Mouse (Mus musculus): ENCODE results near the gene Pde8a. TPM values are rescaled to one million over a fixed set of nuclear protein-coding genes. Genes with fewer than 3 reads are reported as not detected.
"Not testable (repeated sequence)": the region's sequence is repeated elsewhere in the genome, so short reads cannot be mapped to it uniquely, and the experiment has no call there.

Gene Pde8a
- total and polyA plus RNA-seq, 2 experiments from 2014 or later, result 1.1 to 2.7 TPM

DNA sequence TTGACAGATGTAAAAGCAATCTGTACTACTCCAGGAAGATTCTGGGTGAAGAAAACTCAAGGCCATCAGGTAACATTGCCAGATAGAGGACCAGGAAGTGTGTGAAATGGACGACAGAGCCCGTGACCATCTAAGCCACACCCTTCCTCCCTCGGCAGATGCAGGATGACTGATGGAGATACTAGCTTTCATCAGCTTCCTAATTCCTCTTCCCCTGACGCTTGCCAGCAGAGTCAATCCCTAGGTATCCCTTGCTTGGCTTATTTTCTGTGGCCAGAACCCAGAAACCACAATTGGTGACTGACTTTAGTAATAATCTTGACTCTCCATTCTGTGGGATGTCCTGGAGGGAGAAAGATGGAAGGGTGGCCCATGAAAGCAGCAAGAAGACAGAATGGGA lies 17.9 kb upstream of the Pde8a start:
- H3K27me3 ChIP-seq (ENCODE audit: insufficient read depth, low read length), result no peaks in the 10 kb centered on the region
- H3K9ac ChIP-seq, result no peak overlapping the region
- no peaks in the 10 kb centered on the region for H3K9me3 ChIP-seq (ENCODE audit: low read length)
- WGBS, result 75% methylated on average over 4 of the region's 4 CpGs
- no peaks in the 10 kb centered on the region for H3K36me3 ChIP-seq (ENCODE audit: insufficient read depth)
- TF ChIP-seq CTCF (IDR thresholded peaks at IDR 0.05; ENCODE audit: low read depth), result no peak
- H3K4me2 ChIP-seq (ENCODE audit: low read depth), result no peak overlapping the region
- no peak for ATAC-seq
- no peak overlapping the region for H3K27ac ChIP-seq (ENCODE audit: low read depth, low read length)
- H3K4me1 ChIP-seq (ENCODE audit: insufficient read depth), result no peaks in the 10 kb centered on the region
- DNase-seq, result no peak
- no peak overlapping the region for H3K4me3 ChIP-seq (ENCODE audit: low read depth, low read length)

DNA sequence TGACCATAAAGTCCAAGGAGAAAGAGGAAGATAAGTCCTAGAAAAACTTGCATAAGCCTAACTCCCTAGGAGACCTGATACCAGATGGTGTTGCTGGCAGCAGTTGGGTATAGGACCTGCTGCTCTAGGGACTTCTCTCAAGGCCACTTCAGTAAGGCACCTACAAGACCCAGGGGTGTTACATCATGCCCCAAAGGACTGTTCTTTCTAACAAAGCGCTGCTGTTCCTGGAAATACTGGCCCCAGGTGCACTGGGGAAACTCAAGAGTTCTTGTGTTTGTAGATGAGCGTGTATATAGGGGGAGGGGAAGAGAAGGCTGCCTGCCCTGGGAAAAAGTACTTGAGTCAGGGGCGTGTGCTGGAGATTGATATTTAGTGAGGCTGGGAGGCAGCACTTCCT lies 16.6 kb upstream of the Pde8a start:
- no peak for ATAC-seq
- WGBS, result 77% methylated on average over 3 of the region's 3 CpGs
- Histone ChIP-seq H3K36me3 (ENCODE audit: insufficient read depth) (no peaks in the 10 kb centered on the region), H3K4me3 (ENCODE audit: low read depth, low read length) (no peak overlapping the region), H3K27ac (ENCODE audit: low read depth, low read length) (no peak overlapping the region), H3K4me2 (ENCODE audit: low read depth) (no peak overlapping the region), H3K4me1 (ENCODE audit: insufficient read depth) (no peaks in the 10 kb centered on the region), H3K9me3 (ENCODE audit: low read length) (no peaks in the 10 kb centered on the region), H3K27me3 (ENCODE audit: insufficient read depth, low read length) (no peaks in the 10 kb centered on the region), H3K9ac (no peak overlapping the region)
- DNase-seq, result no peak
- TF ChIP-seq CTCF (IDR thresholded peaks at IDR 0.05; ENCODE audit: low read depth), result no peak

DNA sequence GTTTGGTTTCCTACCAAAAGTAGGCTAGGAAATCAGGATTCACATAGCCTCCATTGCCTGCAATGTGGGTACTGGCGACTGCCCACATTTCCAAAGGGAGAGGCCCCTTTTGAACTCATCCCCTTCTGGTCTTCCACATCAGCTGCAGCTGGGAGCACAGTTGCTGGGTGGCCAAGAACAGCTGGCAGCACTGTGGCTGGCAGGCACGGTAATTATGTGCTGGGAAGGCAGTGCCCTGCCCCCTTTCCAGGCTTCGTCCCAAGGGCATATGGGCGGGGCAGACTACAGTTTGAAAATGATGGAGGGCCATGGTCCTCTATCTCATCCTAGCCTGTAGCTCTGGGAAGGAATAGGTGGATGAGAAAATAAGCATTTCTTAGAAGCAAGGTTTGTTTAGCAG lies 14.9 kb upstream of the Pde8a start:
- Histone ChIP-seq H3K4me1 (ENCODE audit: insufficient read depth) (no peaks in the 10 kb centered on the region), H3K4me3 (ENCODE audit: low read depth, low read length) (no peak overlapping the region), H3K9ac (no peak overlapping the region), H3K36me3 (ENCODE audit: insufficient read depth) (no peaks in the 10 kb centered on the region), H3K4me2 (ENCODE audit: low read depth) (no peak overlapping the region), H3K27me3 (ENCODE audit: insufficient read depth, low read length) (no peaks in the 10 kb centered on the region), H3K9me3 (ENCODE audit: low read length) (no peaks in the 10 kb centered on the region), H3K27ac (ENCODE audit: low read depth, low read length) (no peak overlapping the region)
- TF ChIP-seq CTCF (IDR thresholded peaks at IDR 0.05; ENCODE audit: low read depth), result no peak
- ATAC-seq (no peak), DNase-seq (no peak)
- 44% methylated on average over 4 of the region's 4 CpGs for WGBS

DNA sequence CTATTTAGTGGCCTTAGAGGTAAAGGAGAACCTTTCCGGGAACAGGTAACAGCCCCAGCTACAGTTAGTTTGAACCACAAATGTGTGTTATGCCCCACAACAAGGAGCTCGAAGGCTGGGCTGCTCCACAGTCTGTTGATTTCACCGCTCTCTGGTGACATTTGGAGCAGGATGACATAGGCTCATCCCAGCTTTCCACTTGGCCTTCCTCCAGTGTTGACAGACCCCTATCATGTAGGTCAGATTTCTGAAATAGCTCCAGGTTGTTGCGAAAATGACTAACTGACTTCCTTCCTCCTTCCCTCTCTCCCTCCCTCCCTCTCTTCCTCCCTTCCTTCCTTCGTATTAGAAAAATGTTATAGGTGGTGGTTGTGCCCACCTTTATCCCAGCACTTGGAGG lies 14.3 kb upstream of the Pde8a start:
- no peaks in the 10 kb centered on the region for H3K36me3 ChIP-seq (ENCODE audit: insufficient read depth)
- no peaks in the 10 kb centered on the region for H3K27me3 ChIP-seq (ENCODE audit: insufficient read depth, low read length)
- H3K4me3 ChIP-seq (ENCODE audit: low read depth, low read length), result no peak overlapping the region
- H3K4me1 ChIP-seq (ENCODE audit: insufficient read depth), result no peaks in the 10 kb centered on the region
- DNase-seq (no peak), ATAC-seq (no peak)
- no peak for TF ChIP-seq CTCF (IDR thresholded peaks at IDR 0.05; ENCODE audit: low read depth)
- H3K9me3 ChIP-seq (ENCODE audit: low read length), result no peaks in the 10 kb centered on the region
- H3K27ac ChIP-seq (ENCODE audit: low read depth, low read length), result no peak overlapping the region
- H3K4me2 ChIP-seq (ENCODE audit: low read depth), result no peak overlapping the region
- H3K9ac ChIP-seq, result no peak overlapping the region
- WGBS, result 78% methylated on average over 5 of the region's 5 CpGs

DNA sequence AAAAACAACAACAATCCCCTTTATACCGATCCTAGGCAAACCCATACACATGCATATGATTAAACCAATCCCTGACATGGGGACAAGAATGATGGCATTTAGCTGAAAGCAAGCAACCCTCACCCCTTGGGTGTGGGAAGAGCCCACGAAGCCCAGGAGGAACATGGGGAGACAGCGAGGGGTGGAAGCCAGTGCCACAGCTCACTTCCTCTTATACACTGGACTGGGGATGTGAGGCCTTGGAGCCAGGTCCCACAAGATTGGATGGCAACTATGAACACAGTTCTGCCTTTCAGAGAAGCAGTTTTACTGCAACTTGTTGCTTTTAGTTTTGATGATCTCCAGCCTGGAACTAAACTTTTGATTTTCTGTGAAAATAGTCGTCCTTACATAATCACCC lies 13.6 kb upstream of the Pde8a start:
- Histone ChIP-seq H3K9me3 (ENCODE audit: low read length) (no peaks in the 10 kb centered on the region), H3K4me1 (ENCODE audit: insufficient read depth) (no peaks in the 10 kb centered on the region), H3K9ac (no peak overlapping the region), H3K27ac (ENCODE audit: low read depth, low read length) (no peak overlapping the region), H3K27me3 (ENCODE audit: insufficient read depth, low read length) (no peaks in the 10 kb centered on the region), H3K36me3 (ENCODE audit: insufficient read depth) (no peaks in the 10 kb centered on the region), H3K4me3 (ENCODE audit: low read depth, low read length) (no peak overlapping the region), H3K4me2 (ENCODE audit: low read depth) (no peak overlapping the region)
- WGBS, result 58% methylated on average over 4 of the region's 4 CpGs
- ATAC-seq (no peak), DNase-seq (no peak)
- no peak for TF ChIP-seq CTCF (IDR thresholded peaks at IDR 0.05; ENCODE audit: low read depth)

DNA sequence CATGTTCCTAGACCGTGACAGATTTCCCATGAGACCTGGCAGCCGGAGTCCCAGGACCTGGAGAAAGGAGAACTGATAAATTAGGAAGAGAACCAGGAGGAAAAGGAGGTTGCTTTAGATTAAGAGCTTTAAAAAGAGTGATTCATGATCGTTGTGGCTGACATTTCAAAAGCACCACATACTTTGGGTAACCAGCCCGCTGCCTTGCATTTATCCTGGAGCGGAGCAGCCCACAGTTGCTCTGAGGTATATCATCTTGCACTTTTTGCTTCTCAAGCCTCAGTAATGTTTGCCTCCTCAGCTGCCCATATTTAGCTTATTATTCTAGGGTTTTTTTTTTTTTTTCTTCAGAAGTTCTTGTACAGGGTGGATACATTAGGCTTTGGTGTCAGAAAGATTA lies 11.0 kb upstream of the Pde8a start:
- H3K9ac ChIP-seq, result no peak overlapping the region
- H3K4me2 ChIP-seq (ENCODE audit: low read depth), result no peak overlapping the region
- H3K27ac ChIP-seq (ENCODE audit: low read depth, low read length), result no peak overlapping the region
- no peaks in the 10 kb centered on the region for H3K27me3 ChIP-seq (ENCODE audit: insufficient read depth, low read length)
- WGBS, result 74% methylated on average over 5 of the region's 5 CpGs
- TF ChIP-seq CTCF (IDR thresholded peaks at IDR 0.05; ENCODE audit: low read depth), result no peak
- H3K4me3 ChIP-seq (ENCODE audit: low read depth, low read length), result no peak overlapping the region
- H3K36me3 ChIP-seq (ENCODE audit: insufficient read depth), result no peaks in the 10 kb centered on the region
- no peaks in the 10 kb centered on the region for H3K9me3 ChIP-seq (ENCODE audit: low read length)
- DNase-seq, result no peak
- H3K4me1 ChIP-seq (ENCODE audit: insufficient read depth), result no peaks in the 10 kb centered on the region
- no peak for ATAC-seq

DNA sequence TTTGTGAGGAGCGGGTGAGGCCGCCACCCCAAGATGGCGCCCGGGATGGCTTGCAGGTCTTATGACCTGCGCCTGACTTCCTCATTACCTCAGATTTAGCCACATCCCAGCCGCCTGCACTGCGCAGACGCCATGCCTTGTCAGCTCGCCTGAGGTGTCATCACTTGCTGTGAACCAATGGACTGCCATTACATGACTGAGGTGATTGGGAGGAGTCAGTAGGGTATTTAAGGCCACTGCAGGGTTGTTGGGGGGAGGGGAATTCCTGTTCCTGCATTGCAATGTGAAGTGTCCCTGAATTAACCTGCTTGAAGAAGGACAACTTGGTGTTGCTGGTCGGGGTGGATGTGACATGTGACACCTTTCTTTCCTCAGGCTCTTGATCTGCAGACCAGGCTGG lies 9.8 kb upstream of the Pde8a start:
- H3K9ac ChIP-seq; H3K4me2 ChIP-seq (ENCODE audit: low read depth); H3K36me3 ChIP-seq (ENCODE audit: insufficient read depth); H3K27ac ChIP-seq (ENCODE audit: low read depth, low read length); H3K9me3 ChIP-seq (ENCODE audit: low read length); DNase-seq; H3K4me3 ChIP-seq (ENCODE audit: low read depth, low read length); H3K4me1 ChIP-seq (ENCODE audit: insufficient read depth); ATAC-seq; H3K27me3 ChIP-seq (ENCODE audit: insufficient read depth, low read length): not testable (repeated sequence)
- WGBS, result 89% methylated on average over 10 of the region's 10 CpGs

DNA sequence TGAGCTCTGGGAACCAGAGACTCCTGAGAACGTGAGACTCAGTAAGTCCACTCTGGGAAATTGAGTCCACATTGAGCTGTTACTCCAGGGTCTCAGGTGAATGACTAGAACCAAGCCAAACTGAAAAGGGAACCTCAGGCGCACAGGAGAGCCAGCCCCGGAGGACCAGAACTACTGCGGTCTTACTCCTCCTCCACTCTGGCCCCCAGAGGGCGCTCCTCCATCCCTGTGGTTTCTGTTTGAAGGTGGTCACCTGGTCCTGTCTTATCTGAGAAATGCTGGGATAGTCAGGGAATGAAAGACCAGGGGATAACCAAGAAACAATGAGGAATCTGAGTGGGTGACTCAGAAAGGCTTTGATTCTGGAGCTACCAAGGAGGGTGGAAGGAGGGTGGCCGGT lies 4.5 kb upstream of the Pde8a start:
- H3K9ac ChIP-seq, result no peak overlapping the region
- no peaks in the 10 kb centered on the region for H3K36me3 ChIP-seq (ENCODE audit: insufficient read depth)
- 19% methylated on average over 6 of the region's 6 CpGs for WGBS
- no peak overlapping the region for H3K27ac ChIP-seq (ENCODE audit: low read depth, low read length)
- H3K27me3 ChIP-seq (ENCODE audit: insufficient read depth, low read length), result peaks cover 29% of the 10 kb centered on the region
- ATAC-seq (no peak), DNase-seq (peak; percentile 27)
- TF ChIP-seq CTCF (IDR thresholded peaks at IDR 0.05; ENCODE audit: low read depth), result peak; percentile 59
- no peak overlapping the region for H3K4me3 ChIP-seq (ENCODE audit: low read depth, low read length)
- no peaks in the 10 kb centered on the region for H3K4me1 ChIP-seq (ENCODE audit: insufficient read depth)
- H3K9me3 ChIP-seq (ENCODE audit: low read length), result no peaks in the 10 kb centered on the region
- H3K4me2 ChIP-seq (ENCODE audit: low read depth), result no peak overlapping the region

Data from forebrain, postnatal 0 days (tissue).